Mouse (Mus musculus): Measurements from ENCODE around the gene Mrpl55. TPM values are rescaled to one million over a fixed set of nuclear protein-coding genes. Genes with fewer than 3 reads are reported as not detected.

Mrpl55 gene
- polyA plus RNA-seq, 1 experiment from 2014 or later, result 117 TPM

DNA sequence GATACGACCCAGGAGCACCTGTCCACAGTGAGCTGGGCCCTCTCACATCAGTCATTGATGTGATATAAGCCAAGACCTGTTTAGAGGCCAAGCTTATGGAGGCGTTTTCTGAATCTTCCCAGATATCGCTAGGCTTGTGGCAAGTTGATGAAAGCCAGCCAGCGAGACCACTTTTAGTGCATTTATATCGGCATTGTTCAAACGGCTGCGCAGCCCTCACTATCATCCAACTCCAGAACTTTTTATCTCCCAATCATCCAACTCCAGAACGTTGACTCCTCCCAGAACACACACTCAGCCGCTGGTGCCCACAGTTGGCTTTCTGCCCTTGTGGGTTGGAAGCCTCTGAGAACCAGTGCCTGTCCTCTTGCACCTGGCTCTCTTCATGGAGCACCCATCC lies 37.9 kb upstream of the Mrpl55 start:
- H3K27ac ChIP-seq (ENCODE audit: low read depth), result peak overlapping the region; percentile 98
- ATAC-seq (replicated peaks; ENCODE audit: low FRiP score, low TSS enrichment, low read depth), result no peak
- peak overlapping the region; percentile 79 for H3K4me2 ChIP-seq (ENCODE audit: low read length)
- no peak overlapping the region for H3K9ac ChIP-seq (ENCODE audit: low read length)
- 74% methylated on average over 9 of the region's 9 CpGs for WGBS
- no peaks in the 10 kb centered on the region for H3K27me3 ChIP-seq (replicated peaks; ENCODE audit: control insufficient read depth, insufficient read depth, low read length)
- peaks cover 10% of the 10 kb centered on the region for H3K4me1 ChIP-seq (replicated peaks; ENCODE audit: control insufficient read depth, insufficient read depth, low read length)
- DNase-seq (ENCODE audit: low spot score), result no peak
- peak overlapping the region; percentile 73; the same call in 1 of the 2 replicates for H3K4me3 ChIP-seq (ENCODE audit: low read depth, low read length)
- H3K9me3 ChIP-seq (ENCODE audit: control insufficient read depth, low read length), result no peaks in the 10 kb centered on the region
- no peaks in the 10 kb centered on the region for H3K36me3 ChIP-seq (ENCODE audit: control insufficient read depth, insufficient read depth, low read length)

DNA sequence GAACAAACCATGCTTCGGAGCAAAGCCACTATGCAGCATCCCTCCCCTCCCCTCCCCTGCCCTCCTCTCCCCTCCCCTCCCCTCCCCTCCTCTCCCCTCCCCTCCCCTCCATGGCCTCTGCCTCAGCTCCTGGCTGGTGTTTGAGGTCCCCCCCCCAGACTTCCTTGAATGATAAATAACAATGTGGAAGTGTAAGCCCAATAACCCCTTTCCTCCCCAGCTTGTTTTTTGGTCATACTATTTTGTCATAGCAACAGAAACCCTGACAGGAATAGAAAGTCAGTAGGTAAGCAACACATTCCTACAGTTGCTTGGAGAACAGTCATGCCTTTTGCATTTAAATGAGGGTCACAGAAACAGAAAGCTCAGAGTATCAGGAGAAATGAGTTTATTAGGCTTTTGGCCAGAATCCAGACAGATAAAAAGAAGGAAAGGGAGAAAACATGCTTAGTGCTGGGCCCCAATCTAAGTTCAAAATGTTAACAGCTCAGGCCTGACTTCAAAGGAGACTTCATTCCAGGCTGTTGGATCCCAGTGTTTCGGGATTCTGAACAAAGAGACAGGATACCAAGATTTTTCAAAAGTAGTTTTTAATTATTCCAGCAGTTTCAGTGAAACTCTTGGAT lies 36.6 kb upstream of the Mrpl55 start:
- Histone ChIP-seq H3K4me2 (ENCODE audit: low read length) (no peak overlapping the region), H3K9ac (ENCODE audit: low read length) (no peak overlapping the region), H3K27me3 (replicated peaks; ENCODE audit: control insufficient read depth, insufficient read depth, low read length) (no peaks in the 10 kb centered on the region), H3K36me3 (ENCODE audit: control insufficient read depth, insufficient read depth, low read length) (no peaks in the 10 kb centered on the region), H3K9me3 (ENCODE audit: control insufficient read depth, low read length) (no peaks in the 10 kb centered on the region), H3K4me3 (ENCODE audit: low read depth, low read length) (no peak overlapping the region), H3K27ac (ENCODE audit: low read depth) (no peak overlapping the region), H3K4me1 (replicated peaks; ENCODE audit: control insufficient read depth, insufficient read depth, low read length) (peaks cover 10% of the 10 kb centered on the region)
- 64% methylated on average over 2 of the region's 2 CpGs for WGBS
- DNase-seq (ENCODE audit: low spot score) (no peak), ATAC-seq (replicated peaks; ENCODE audit: low FRiP score, low TSS enrichment, low read depth) (no peak)

DNA sequence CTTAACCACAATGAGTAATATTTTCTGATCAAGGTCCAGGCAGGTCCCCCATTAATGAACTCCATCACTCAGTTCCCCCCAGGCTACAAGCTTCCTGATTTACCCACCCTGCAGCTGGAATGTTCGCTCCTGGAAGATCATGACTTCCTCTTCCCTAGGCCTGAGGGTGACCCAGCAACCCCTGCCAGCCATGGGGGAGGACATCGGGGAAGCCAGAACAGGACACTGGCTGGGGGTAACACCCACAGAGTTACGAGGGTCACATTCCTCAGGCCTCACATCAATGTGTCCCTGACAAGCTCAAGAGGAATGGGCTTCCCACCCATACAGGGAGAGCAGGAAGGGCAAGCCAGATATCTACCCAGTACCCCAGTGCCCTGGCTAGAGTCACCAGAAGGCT lies 32.5 kb upstream of the Mrpl55 start:
- Histone ChIP-seq H3K27ac (ENCODE audit: low read depth) (no peak overlapping the region), H3K4me2 (ENCODE audit: low read length) (no peak overlapping the region), H3K27me3 (replicated peaks; ENCODE audit: control insufficient read depth, insufficient read depth, low read length) (peaks cover 8% of the 10 kb centered on the region), H3K4me1 (replicated peaks; ENCODE audit: control insufficient read depth, insufficient read depth, low read length) (no peaks in the 10 kb centered on the region), H3K36me3 (ENCODE audit: control insufficient read depth, insufficient read depth, low read length) (no peaks in the 10 kb centered on the region), H3K9me3 (ENCODE audit: control insufficient read depth, low read length) (no peaks in the 10 kb centered on the region), H3K4me3 (ENCODE audit: low read depth, low read length) (no peak overlapping the region), H3K9ac (ENCODE audit: low read length) (no peak overlapping the region)
- ATAC-seq (replicated peaks; ENCODE audit: low FRiP score, low TSS enrichment, low read depth) (no peak), DNase-seq (ENCODE audit: low spot score) (no peak)
- WGBS, result 50% methylated on average over 3 of the region's 3 CpGs

DNA sequence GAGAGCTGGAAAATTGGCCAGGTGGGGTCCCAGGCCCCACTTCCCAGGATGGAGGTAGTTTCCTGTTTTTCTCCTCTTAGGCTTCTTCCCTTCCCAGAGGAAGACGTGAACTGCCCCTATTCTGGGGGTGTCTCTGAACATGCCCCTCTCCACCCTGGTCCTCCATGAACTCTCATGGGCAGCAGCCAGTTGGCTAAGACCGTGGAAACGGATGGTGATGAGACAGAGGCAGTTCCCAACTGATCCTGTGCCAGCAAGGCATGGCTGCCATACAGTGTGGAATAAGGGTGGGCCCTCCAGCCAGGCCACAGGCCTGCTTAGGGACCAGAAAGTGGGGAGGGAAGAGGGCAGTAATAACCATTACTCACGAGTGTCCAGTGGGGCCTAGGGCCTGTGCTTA lies 31.7 kb upstream of the Mrpl55 start:
- Histone ChIP-seq H3K4me1 (replicated peaks; ENCODE audit: control insufficient read depth, insufficient read depth, low read length) (no peaks in the 10 kb centered on the region), H3K4me2 (ENCODE audit: low read length) (no peak overlapping the region), H3K27me3 (replicated peaks; ENCODE audit: control insufficient read depth, insufficient read depth, low read length) (peaks cover 15% of the 10 kb centered on the region), H3K9me3 (ENCODE audit: control insufficient read depth, low read length) (no peaks in the 10 kb centered on the region), H3K36me3 (ENCODE audit: control insufficient read depth, insufficient read depth, low read length) (no peaks in the 10 kb centered on the region), H3K9ac (ENCODE audit: low read length) (no peak overlapping the region), H3K4me3 (ENCODE audit: low read depth, low read length) (no peak overlapping the region), H3K27ac (ENCODE audit: low read depth) (no peak overlapping the region)
- ATAC-seq (replicated peaks; ENCODE audit: low FRiP score, low TSS enrichment, low read depth), result no peak
- WGBS, result 70% methylated on average over 4 of the region's 4 CpGs
- no peak for DNase-seq (ENCODE audit: low spot score)

DNA sequence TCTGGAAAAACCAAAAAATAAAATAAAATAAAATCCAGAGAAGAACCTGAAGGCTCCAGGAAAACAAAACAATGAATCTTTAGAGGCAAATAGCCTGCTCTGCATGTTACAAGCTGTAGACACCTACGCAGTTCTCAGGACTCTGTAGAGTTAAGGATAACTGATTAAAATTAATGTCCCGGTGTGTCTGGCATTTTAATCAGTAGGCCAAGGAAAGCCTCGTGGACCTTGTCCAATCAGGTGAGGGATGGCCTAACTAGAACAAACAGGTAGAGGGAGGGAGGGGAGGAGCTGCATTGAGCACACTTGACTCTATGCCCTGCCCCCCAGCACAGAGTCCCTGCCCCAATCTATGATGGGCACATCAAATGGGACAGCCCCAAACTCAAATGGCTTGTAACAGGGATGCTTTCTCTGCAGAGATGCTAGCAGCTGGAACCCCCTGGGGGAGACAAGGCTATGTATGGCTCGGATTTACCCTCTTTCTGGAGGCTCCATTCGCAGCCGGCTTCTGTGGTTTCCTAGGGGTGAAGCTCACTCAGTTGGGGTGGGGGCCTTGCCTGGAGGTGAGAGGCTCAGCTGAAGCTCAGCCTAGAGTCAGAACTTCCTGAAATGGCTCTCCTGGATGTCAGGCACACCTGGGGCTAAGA lies 28.0 kb upstream of the Mrpl55 start:
- Histone ChIP-seq H3K36me3 (ENCODE audit: control insufficient read depth, insufficient read depth, low read length) (no peaks in the 10 kb centered on the region), H3K9me3 (ENCODE audit: control insufficient read depth, low read length) (no peaks in the 10 kb centered on the region), H3K4me1 (replicated peaks; ENCODE audit: control insufficient read depth, insufficient read depth, low read length) (no peaks in the 10 kb centered on the region), H3K4me3 (ENCODE audit: low read depth, low read length) (no peak overlapping the region), H3K9ac (ENCODE audit: low read length) (no peak overlapping the region), H3K4me2 (ENCODE audit: low read length) (no peak overlapping the region), H3K27me3 (replicated peaks; ENCODE audit: control insufficient read depth, insufficient read depth, low read length) (peaks cover 50% of the 10 kb centered on the region), H3K27ac (ENCODE audit: low read depth) (no peak overlapping the region)
- WGBS, result 54% methylated on average over 6 of the region's 6 CpGs
- DNase-seq (ENCODE audit: low spot score) (no peak), ATAC-seq (replicated peaks; ENCODE audit: low FRiP score, low TSS enrichment, low read depth) (no peak)

DNA sequence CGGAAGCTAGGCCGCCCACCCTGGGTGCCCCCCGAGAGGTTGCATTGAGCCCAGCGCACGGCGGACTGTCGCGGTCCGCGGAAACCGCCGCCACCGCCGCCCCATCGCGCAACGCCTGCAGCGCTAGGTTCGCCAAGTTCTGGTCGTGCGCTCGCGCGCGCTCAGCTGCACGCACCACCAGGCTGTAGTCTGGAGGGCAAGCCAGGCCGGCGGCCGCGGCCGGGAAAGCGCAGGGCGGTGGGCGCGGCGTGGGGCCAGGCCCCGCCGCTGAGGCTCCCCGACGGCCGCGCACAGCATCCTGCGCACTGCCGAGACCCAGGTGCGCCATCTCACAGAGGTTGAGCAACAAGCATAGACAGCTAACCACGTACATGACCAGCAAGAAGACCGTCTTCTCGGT lies 25.8 kb upstream of the Mrpl55 start:
- H3K9me3 ChIP-seq (ENCODE audit: control insufficient read depth, low read length), result no peaks in the 10 kb centered on the region
- peak overlapping the region; percentile 10; the same call in 1 of the 2 replicates for H3K4me3 ChIP-seq (ENCODE audit: low read depth, low read length)
- H3K27ac ChIP-seq (ENCODE audit: low read depth), result no peak overlapping the region
- H3K36me3 ChIP-seq (ENCODE audit: control insufficient read depth, insufficient read depth, low read length), result no peaks in the 10 kb centered on the region
- no peak overlapping the region for H3K9ac ChIP-seq (ENCODE audit: low read length)
- WGBS, result 2% methylated on average over 48 of the region's 48 CpGs
- peaks cover 50% of the 10 kb centered on the region for H3K27me3 ChIP-seq (replicated peaks; ENCODE audit: control insufficient read depth, insufficient read depth, low read length)
- H3K4me1 ChIP-seq (replicated peaks; ENCODE audit: control insufficient read depth, insufficient read depth, low read length), result no peaks in the 10 kb centered on the region
- peak; percentile 40; the same call in 1 of the 2 replicates for ATAC-seq (replicated peaks; ENCODE audit: low FRiP score, low TSS enrichment, low read depth)
- peak overlapping the region; percentile 37 for H3K4me2 ChIP-seq (ENCODE audit: low read length)
- DNase-seq (ENCODE audit: low spot score), result no peak

DNA sequence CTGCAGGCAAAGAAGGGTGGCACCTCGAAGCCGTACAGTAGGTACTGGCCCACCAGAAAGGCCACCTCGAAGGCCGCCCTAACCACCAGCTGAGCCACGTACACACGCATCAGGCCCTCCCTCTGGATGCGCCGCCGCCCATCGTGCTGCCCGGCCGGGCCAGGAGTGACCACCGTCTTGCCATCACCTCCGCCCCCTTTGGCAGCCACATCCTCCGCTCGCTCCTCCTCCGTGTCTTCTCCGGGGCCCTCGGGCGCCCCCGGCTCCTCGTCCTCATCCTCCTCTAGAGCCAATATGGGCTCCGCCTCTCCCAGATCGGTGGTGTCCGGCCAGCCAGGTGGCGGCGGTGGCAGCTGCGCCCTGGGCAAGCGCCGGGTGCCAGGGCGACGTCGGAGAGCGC lies 25.4 kb upstream of the Mrpl55 start:
- Histone ChIP-seq H3K9me3 (ENCODE audit: control insufficient read depth, low read length) (no peaks in the 10 kb centered on the region), H3K4me1 (replicated peaks; ENCODE audit: control insufficient read depth, insufficient read depth, low read length) (no peaks in the 10 kb centered on the region), H3K36me3 (ENCODE audit: control insufficient read depth, insufficient read depth, low read length) (no peaks in the 10 kb centered on the region), H3K4me2 (ENCODE audit: low read length) (peak overlapping the region; percentile 37; the same call in 1 of the 2 replicates), H3K4me3 (ENCODE audit: low read depth, low read length) (no peak overlapping the region), H3K9ac (ENCODE audit: low read length) (no peak overlapping the region), H3K27ac (ENCODE audit: low read depth) (no peak overlapping the region), H3K27me3 (replicated peaks; ENCODE audit: control insufficient read depth, insufficient read depth, low read length) (peaks cover 50% of the 10 kb centered on the region)
- ATAC-seq (replicated peaks; ENCODE audit: low FRiP score, low TSS enrichment, low read depth) (no peak), DNase-seq (ENCODE audit: low spot score) (no peak)
- WGBS, result 9% methylated on average over 34 of the region's 34 CpGs

DNA sequence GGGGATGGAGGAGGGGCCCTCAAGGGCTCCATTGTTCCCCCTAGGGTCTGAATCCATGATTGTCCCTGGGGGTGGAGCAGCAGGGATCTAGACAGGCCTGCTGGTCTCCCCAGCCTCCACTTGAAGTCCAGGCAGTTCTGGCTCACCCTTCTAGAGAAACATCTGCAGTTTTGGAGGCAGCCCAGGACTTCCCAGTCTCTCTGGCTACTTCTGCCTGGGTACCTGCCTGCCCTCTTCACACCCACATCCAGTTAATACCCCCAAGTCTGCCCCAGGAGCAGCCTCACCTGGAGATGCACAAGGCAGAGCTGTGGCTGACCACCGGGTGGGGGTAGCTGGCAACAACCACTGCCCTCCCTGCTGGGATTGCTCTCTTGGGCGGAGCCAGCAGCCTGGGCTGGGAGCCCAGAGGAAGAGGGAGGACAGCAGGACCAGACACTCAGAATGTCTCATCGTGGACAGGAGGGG lies 19.4 kb upstream of the Mrpl55 start, which contains the start of gene Gjc2:
TSS of gene Gjc2 (minus strand) at position 350 of the 468 bp plus-strand sequence.
- ATAC-seq (replicated peaks; ENCODE audit: low FRiP score, low TSS enrichment, low read depth) (peak; percentile 35; the same call in 1 of the 2 replicates), DNase-seq (ENCODE audit: low spot score) (peak; percentile 58)
- Histone ChIP-seq H3K9ac (ENCODE audit: low read length) (no peak within 1 kb of the TSS), H3K36me3 (ENCODE audit: control insufficient read depth, insufficient read depth, low read length) (peaks cover 28% of the 10 kb centered on the region), H3K4me1 (replicated peaks; ENCODE audit: control insufficient read depth, insufficient read depth, low read length) (peaks cover 8% of the 10 kb centered on the region), H3K4me3 (ENCODE audit: low read depth, low read length) (no peak within 1 kb of the TSS), H3K9me3 (ENCODE audit: control insufficient read depth, low read length) (no peaks in the 10 kb centered on the region), H3K4me2 (ENCODE audit: low read length) (no peak within 1 kb of the TSS), H3K27me3 (replicated peaks; ENCODE audit: control insufficient read depth, insufficient read depth, low read length) (peaks cover 12% of the 10 kb centered on the region), H3K27ac (ENCODE audit: low read depth) (no peak within 1 kb of the TSS)
- WGBS, result 57% methylated on average over 3 of the region's 3 CpGs

Measured in intestine, embryonic 14.5 days (tissue).